Mouse (Mus musculus) cortical plate, adult 2 months (tissue): ENCODE data around the gene Cacna1f. TPM values are rescaled to one million over a fixed set of nuclear protein-coding genes. Genes with fewer than 3 reads are reported as not detected.

Source experiments
- H3K27ac ChIP-seq: fragments of 200-500 bp; 2 replicates; pipeline ENCODE4 v1.5.1; 2012; ENCODE audit warnings: low read length, control low read depth, inconsistent platforms; ENCODE audit not compliant: insufficient read depth
- H3K4me1 ChIP-seq: fragments of 200-500 bp; 2 replicates; pipeline ENCODE4 v1.6.1; 2011; ENCODE audit warnings: low read length; ENCODE audit not compliant: control insufficient read depth, insufficient read depth
- H3K4me3 ChIP-seq: fragments of 200-500 bp; 2 replicates; pipeline ENCODE4 v1.5.1; 2011; ENCODE audit warnings: mild to moderate bottlenecking, low read length, control low read depth; ENCODE audit not compliant: insufficient read depth
- CTCF ChIP-seq: fragments of 200-500 bp; IDR thresholded peaks from 2 replicates; pipeline ENCODE4 v1.5.1; 2011; ENCODE audit warnings: mild to moderate bottlenecking, control low read depth, low read length; ENCODE audit not compliant: insufficient read depth; ENCODE audit errors: extremely low read depth
- POLR2A ChIP-seq: fragments of 200-500 bp; IDR thresholded peaks from 2 replicates; pipeline ENCODE4 v1.6.1; 2011; ENCODE audit warnings: mild to moderate bottlenecking, low read length, control low read depth; ENCODE audit not compliant: insufficient read depth; ENCODE audit errors: extremely low read depth
- polyA plus RNA-seq: library from polyadenylated mRNA; depleted of rRNA; stranded (reverse); fragments of >200 nt; gene quantifications from 2 replicates; pipeline ENCODE4 v1.2.3, GENCODE M21; 2012

The Cacna1f gene
- polyA plus RNA-seq, 1 experiment: 0.17 TPM

- peak within 1 kb of the TSS; percentile 91 for H3K27ac ChIP-seq
- peak within 1 kb of the TSS; percentile 55 for H3K4me3 ChIP-seq
- TF ChIP-seq CTCF (no peak), POLR2A (0 out of 2 replicates have a peak, but pooled peaks have one; percentile 19)
- H3K4me1 ChIP-seq: peaks cover 5% of the 10 kb centered on the region; the same call in 1 of the 2 replicates
These were observed 32.6 kb upstream of the Cacna1f start, which contains the start of gene Ppp1r3f for GRCm38 (mm10) chrX:7574087-7574884. Gene Ppp1r3f (minus strand): TSS chrX:7574283.

- TF ChIP-seq CTCF: no peak
- no peak for TF ChIP-seq POLR2A
- Histone ChIP-seq H3K4me1 (peaks cover 5% of the 10 kb centered on the region; the same call in 1 of the 2 replicates), H3K27ac (no peak overlapping the region; the same call in 1 of the 2 replicates), H3K4me3 (peak overlapping the region; percentile 55)
These were observed 32.0 kb upstream of the Cacna1f start for GRCm38 (mm10) chrX:7574885-7575231.

- Histone ChIP-seq H3K4me3 (no peak overlapping the region), H3K27ac (no peak overlapping the region), H3K4me1 (no peaks in the 10 kb centered on the region)
- TF ChIP-seq CTCF (no peak), POLR2A (no peak)
These were observed 25.7 kb upstream of the Cacna1f start for GRCm38 (mm10) chrX:7581151-7581550.

- H3K4me1 ChIP-seq: no peaks in the 10 kb centered on the region
- H3K4me3 ChIP-seq: no peak overlapping the region
- no peak overlapping the region for H3K27ac ChIP-seq
- TF ChIP-seq CTCF: no peak
- TF ChIP-seq POLR2A: no peak
These were observed 23.0 kb upstream of the Cacna1f start for GRCm38 (mm10) chrX:7583881-7584280.

- no peak overlapping the region for H3K4me3 ChIP-seq
These were observed 20.5 kb upstream of the Cacna1f start for GRCm38 (mm10) chrX:7586356-7586755.

GRCm38 (mm10) chrX:7595371-7595770 is 11.5 kb upstream of the Cacna1f start:
- no peak overlapping the region for H3K27ac ChIP-seq
- no peaks in the 10 kb centered on the region for H3K4me1 ChIP-seq
- no peak overlapping the region for H3K4me3 ChIP-seq
- TF ChIP-seq POLR2A (no peak), CTCF (no peak)

More at GRCm38 (mm10) chrX:7586356-7586755, 20.5 kb upstream of the Cacna1f start:
- H3K27ac ChIP-seq: no peak overlapping the region
- no peaks in the 10 kb centered on the region for H3K4me1 ChIP-seq
- TF ChIP-seq POLR2A: no peak
- no peak for TF ChIP-seq CTCF

- TF ChIP-seq CTCF (no peak), POLR2A (no peak)
- Histone ChIP-seq H3K27ac (no peak overlapping the region), H3K4me3 (no peak overlapping the region), H3K4me1 (no peaks in the 10 kb centered on the region)
These were observed 2.9 kb upstream of the Cacna1f start for GRCm38 (mm10) chrX:7604004-7604403.

- Histone ChIP-seq H3K4me1 (no peaks in the 10 kb centered on the region), H3K4me3 (peak within 1 kb of the TSS; percentile 69), H3K27ac (0 out of 2 replicates have a peak within 1 kb of the TSS, but pooled peaks have one; percentile 27)
- no peak for TF ChIP-seq CTCF
- peak; percentile 55; the same call in 1 of the 2 replicates for TF ChIP-seq POLR2A
These were observed 1.9 kb upstream of the Cacna1f start, which contains the start of gene Ccdc22 for GRCm38 (mm10) chrX:7604879-7605574. Gene Ccdc22 (minus strand): TSS chrX:7605517.

- Histone ChIP-seq H3K4me1 (no peaks in the 10 kb centered on the region), H3K27ac (no peak overlapping the region), H3K4me3 (peak overlapping the region; percentile 69; the same call in 1 of the 2 replicates)
- no peak for TF ChIP-seq POLR2A
- TF ChIP-seq CTCF: no peak
These were observed 1.3 kb upstream of the Cacna1f start for GRCm38 (mm10) chrX:7605575-7605941.

- TF ChIP-seq POLR2A: peak; percentile 38; the same call in 1 of the 2 replicates
- TF ChIP-seq CTCF: no peak
- Histone ChIP-seq H3K4me3 (peak overlapping the region; percentile 67), H3K4me1 (0 out of 2 replicates have a peak, but pooled peaks cover 2% of the 10 kb centered on the region), H3K27ac (peak overlapping the region; percentile 90)
These were observed 3.2 kb downstream of the Cacna1f start for GRCm38 (mm10) chrX:7610035-7610434.
